Mouse (Mus musculus) myocyte (in vitro differentiated cells): ENCODE results near the gene Ndufs8. TPM values are rescaled to one million over a fixed set of nuclear protein-coding genes. Genes with fewer than 3 reads are reported as not detected.

Source experiments
- H3K27me3 ChIP-seq: one replicate; pipeline ENCODE4 v1.6.1; 2011; ENCODE audit not compliant: control insufficient read depth, insufficient read depth, insufficient read length
- H3K36me3 ChIP-seq: one replicate; pipeline ENCODE4 v1.6.1; 2011; ENCODE audit not compliant: control insufficient read depth, insufficient read depth
- H3K4me2 ChIP-seq: one replicate; pipeline ENCODE4 v1.6.1; 2011; ENCODE audit warnings: low read depth, control low read depth
- H3K4me3 ChIP-seq: one replicate; pipeline ENCODE4 v1.5.1; 2011; ENCODE audit warnings: mild to moderate bottlenecking, control low read depth, moderate library complexity
- H3K79me2 ChIP-seq: one replicate; pipeline ENCODE4 v1.6.1; 2011; ENCODE audit not compliant: control insufficient read depth, insufficient read depth
- H3ac ChIP-seq: one replicate; pipeline ENCODE4 v1.6.1; 2011; ENCODE audit not compliant: control insufficient read depth, insufficient read length
- CEBPB ChIP-seq: IDR thresholded peaks from 2 replicates; pipeline ENCODE4 v1.6.1; 2011; ENCODE audit warnings: mild to moderate bottlenecking, moderate library complexity; ENCODE audit not compliant: poor library complexity, insufficient read depth, severe bottlenecking
- E2F4 ChIP-seq: IDR thresholded peaks from one replicate; pipeline ENCODE4 v1.6.1; 2011; ENCODE audit warnings: mild to moderate bottlenecking, control low read depth, moderate library complexity; ENCODE audit not compliant: insufficient read depth
- MAX ChIP-seq: IDR thresholded peaks from one replicate; pipeline ENCODE4 v1.6.1; 2011; ENCODE audit warnings: low read depth, mild to moderate bottlenecking, control low read depth
- MYOD1 ChIP-seq, 3 experiments: IDR thresholded peaks; one replicate each; pipeline ENCODE4 v1.6.1; 2011; ENCODE audit warnings: control low read depth in 2 of 3, low read depth in 2 of 3, mild to moderate bottlenecking in 2 of 3, moderate library complexity in 1 of 3; ENCODE audit not compliant: insufficient read length in 2 of 3, control insufficient read depth in 1 of 3
- MYOG ChIP-seq, 3 experiments: IDR thresholded peaks; one replicate each; pipeline ENCODE4 v1.6.1; 2011; ENCODE audit warnings: control low read depth in 2 of 3, low read depth in 2 of 3, mild to moderate bottlenecking in 2 of 3; ENCODE audit not compliant: insufficient read length in 2 of 3, control insufficient read depth in 1 of 3, insufficient read depth in 1 of 3
- POLR2A ChIP-seq: IDR thresholded peaks from one replicate; pipeline ENCODE4 v1.6.1; 2011; ENCODE audit warnings: low read depth, mild to moderate bottlenecking, control low read depth, moderate library complexity; ENCODE audit not compliant: insufficient read length
- POLR2AphosphoS2 ChIP-seq: IDR thresholded peaks from one replicate; pipeline ENCODE4 v1.6.1; 2011; ENCODE audit warnings: low read depth, control low read depth; ENCODE audit not compliant: insufficient read length
- REST ChIP-seq: IDR thresholded peaks from one replicate; pipeline ENCODE4 v1.6.1; 2011; ENCODE audit warnings: mild to moderate bottlenecking, control low read depth, moderate library complexity; ENCODE audit not compliant: insufficient read depth, insufficient read length
- SRF ChIP-seq: IDR thresholded peaks from one replicate; pipeline ENCODE4 v1.6.1; 2011; ENCODE audit warnings: low read depth; ENCODE audit not compliant: control insufficient read depth, insufficient read length
- TCF12 ChIP-seq: IDR thresholded peaks from one replicate; pipeline ENCODE4 v1.6.1; 2011; ENCODE audit warnings: mild to moderate bottlenecking, control low read depth; ENCODE audit not compliant: poor library complexity, insufficient read depth, severe bottlenecking
- TCF3 ChIP-seq: IDR thresholded peaks from one replicate; pipeline ENCODE4 v1.6.1; 2011; ENCODE audit warnings: low read depth, control low read depth; ENCODE audit not compliant: insufficient read length
- USF1 ChIP-seq: IDR thresholded peaks from one replicate; pipeline ENCODE4 v1.6.1; 2011; ENCODE audit warnings: low read depth, mild to moderate bottlenecking, control low read depth, moderate library complexity
- polyA plus RNA-seq: library from polyadenylated mRNA; unstranded; fragments of >200 nt; fragmentation: generic; extraction: Trizol; gene quantifications from one replicate; pipeline ENCODE4 v1.2.1, GENCODE M21; 2012; ENCODE audit warnings: missing spikeins

Ndufs8 gene
- polyA plus RNA-seq, 1 experiment, result 482 TPM

DNA sequence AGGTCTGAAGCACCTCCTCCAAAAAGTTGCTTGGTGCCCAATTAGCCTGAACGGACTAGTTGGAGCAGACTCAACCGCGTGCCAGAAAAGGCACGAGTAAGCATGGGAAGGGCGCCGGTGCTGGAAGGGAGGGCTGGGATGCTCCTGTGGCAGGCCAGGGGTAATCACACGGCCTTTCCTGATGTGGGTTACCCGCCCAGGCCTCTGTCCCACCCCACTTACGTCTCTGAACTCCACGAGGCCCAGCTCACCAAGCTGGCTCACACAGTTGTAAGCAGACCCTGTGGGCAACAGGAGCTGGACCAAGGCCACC, 8.3 kb downstream of the Ndufs8 start:
- H3K4me3 ChIP-seq, result peak overlapping the region; percentile 84
- peak overlapping the region; percentile 95 for H3K4me2 ChIP-seq
- H3ac ChIP-seq, result peak overlapping the region; percentile 45
- H3K36me3 ChIP-seq, result peaks cover 22% of the 10 kb centered on the region
- H3K27me3 ChIP-seq, result no peaks in the 10 kb centered on the region
- no peak for TF ChIP-seq E2F4
- no peak for TF ChIP-seq POLR2A
- no peak for TF ChIP-seq TCF12
- no peak for TF ChIP-seq MYOG (IDR thresholded peaks at IDR 0.05; ENCODE audit: control insufficient read depth in 1 of 3, insufficient read depth in 1 of 3, insufficient read length in 2 of 3, low read depth in 2 of 3)
- no peak for TF ChIP-seq USF1
- TF ChIP-seq REST, result no peak
- TF ChIP-seq MAX, result no peak
- no peak for TF ChIP-seq POLR2AphosphoS2
- H3K79me2 ChIP-seq, result peaks cover 31% of the 10 kb centered on the region

- Histone ChIP-seq H3K4me2 (peak overlapping the region; percentile 95), H3K79me2 (peaks cover 31% of the 10 kb centered on the region), H3K27me3 (no peaks in the 10 kb centered on the region), H3K36me3 (peaks cover 27% of the 10 kb centered on the region), H3K4me3 (peak overlapping the region; percentile 84), H3ac (peak overlapping the region; percentile 17)
- TF ChIP-seq MYOG (IDR thresholded peaks at IDR 0.05; ENCODE audit: control insufficient read depth in 1 of 3, insufficient read depth in 1 of 3, insufficient read length in 2 of 3, low read depth in 2 of 3), result no peak
- no peak for TF ChIP-seq USF1
- TF ChIP-seq SRF, result no peak
- TF ChIP-seq MYOD1 (IDR thresholded peaks at IDR 0.05; ENCODE audit: control insufficient read depth in 1 of 3, insufficient read length in 2 of 3, low read depth in 2 of 3), result no peak
- no peak for TF ChIP-seq REST
- TF ChIP-seq TCF3, result no peak
- TF ChIP-seq MAX, result no peak
- TF ChIP-seq TCF12, result no peak
- TF ChIP-seq POLR2AphosphoS2, result no peak
- no peak for TF ChIP-seq E2F4
- TF ChIP-seq CEBPB, result no peak
- TF ChIP-seq POLR2A, result no peak
Measured at GRCm38 (mm10) chr19:3903648-3904362, 8.8 kb downstream of the Ndufs8 start.

- TF ChIP-seq REST (no peak), POLR2A (no peak), TCF3 (no peak), USF1 (no peak)
- Histone ChIP-seq H3K27me3 (no peaks in the 10 kb centered on the region), H3K36me3 (peaks cover 29% of the 10 kb centered on the region), H3ac (peak overlapping the region; percentile 17), H3K4me2 (peak overlapping the region; percentile 95), H3K4me3 (peak overlapping the region; percentile 84), H3K79me2 (peaks cover 31% of the 10 kb centered on the region)
Measured at GRCm38 (mm10) chr19:3902966-3903365, 9.6 kb downstream of the Ndufs8 start.

DNA sequence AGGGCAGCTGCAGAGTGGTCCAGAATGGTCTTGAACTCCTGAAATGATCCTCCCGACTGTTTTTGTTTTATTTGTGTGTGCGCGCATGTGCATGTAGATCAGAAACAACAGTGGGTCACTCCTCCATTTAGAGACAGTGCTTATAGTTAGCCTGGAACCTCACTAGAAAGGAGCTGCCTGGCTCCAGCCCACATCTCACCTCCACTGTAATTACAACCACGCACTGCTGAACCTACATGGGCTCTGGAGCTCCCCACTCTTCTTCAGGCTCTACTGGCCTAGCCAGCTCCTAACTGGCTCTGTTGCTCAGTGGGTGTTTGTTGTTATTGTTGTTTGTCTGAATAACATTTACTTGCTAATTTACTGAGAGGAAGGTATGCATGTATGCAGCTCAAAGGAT, 13.0 kb downstream of the Ndufs8 start:
- H3K27me3 ChIP-seq, result no peaks in the 10 kb centered on the region
- H3K4me2 ChIP-seq, result no peak overlapping the region
- H3K79me2 ChIP-seq, result peaks cover 11% of the 10 kb centered on the region
- no peak for TF ChIP-seq TCF12
- no peak for TF ChIP-seq TCF3
- no peak for TF ChIP-seq MYOD1 (IDR thresholded peaks at IDR 0.05; ENCODE audit: control insufficient read depth in 1 of 3, insufficient read length in 2 of 3, low read depth in 2 of 3)
- no peak for TF ChIP-seq USF1
- TF ChIP-seq CEBPB, result no peak
- TF ChIP-seq MAX, result no peak
- no peak for TF ChIP-seq REST
- TF ChIP-seq SRF, result no peak
- TF ChIP-seq MYOG (IDR thresholded peaks at IDR 0.05; ENCODE audit: control insufficient read depth in 1 of 3, insufficient read depth in 1 of 3, insufficient read length in 2 of 3, low read depth in 2 of 3), result no peak
- no peak for TF ChIP-seq POLR2A
- no peak for TF ChIP-seq POLR2AphosphoS2
- TF ChIP-seq E2F4, result no peak
- H3K36me3 ChIP-seq, result peaks cover 54% of the 10 kb centered on the region
- H3K4me3 ChIP-seq, result no peak overlapping the region
- H3ac ChIP-seq, result no peak overlapping the region

DNA sequence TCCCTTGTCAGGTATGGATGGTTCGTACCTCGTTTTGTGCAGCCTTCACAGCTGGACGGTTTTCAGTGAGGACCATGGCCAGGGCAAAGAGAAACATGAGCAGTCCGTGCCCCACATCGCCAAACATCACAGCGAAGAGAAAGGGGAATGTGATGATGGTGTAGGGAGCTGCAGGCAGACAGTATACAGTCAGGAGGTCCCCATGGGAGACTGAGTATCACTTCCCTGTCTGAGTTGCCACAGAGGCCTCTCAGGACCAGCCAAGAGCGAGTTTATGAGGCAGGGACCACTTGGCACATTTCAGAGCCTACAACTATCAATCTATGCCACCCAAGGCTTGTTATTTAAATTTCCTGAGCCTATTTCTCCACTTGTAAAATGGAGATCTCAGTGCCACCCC, 13.6 kb downstream of the Ndufs8 start:
- no peak for TF ChIP-seq SRF
- TF ChIP-seq REST, result no peak
- TF ChIP-seq E2F4, result no peak
- TF ChIP-seq TCF12, result no peak
- TF ChIP-seq CEBPB, result no peak
- TF ChIP-seq TCF3, result no peak
- TF ChIP-seq USF1, result no peak
- TF ChIP-seq POLR2AphosphoS2, result no peak
- no peak for TF ChIP-seq MYOD1 (IDR thresholded peaks at IDR 0.05; ENCODE audit: control insufficient read depth in 1 of 3, insufficient read length in 2 of 3, low read depth in 2 of 3)

More for the DNA sequence above, 13.6 kb downstream of the Ndufs8 start:
- Histone ChIP-seq H3K4me2 (no peak overlapping the region), H3K27me3 (no peaks in the 10 kb centered on the region), H3ac (no peak overlapping the region), H3K4me3 (no peak overlapping the region), H3K36me3 (peaks cover 60% of the 10 kb centered on the region), H3K79me2 (peaks cover 4% of the 10 kb centered on the region)
